Mouse (Mus musculus) thymus, adult 2 months (tissue): ENCODE measurements at regions not wholly inside any gene's neighbourhood (a gene's known extent, or its start where the extent isn't known, plus 50 kb on each side); places are given as distances from the start of the nearest gene placed in this dataset.

Source experiments
- DNase-seq: peaks from one replicate; pipeline ENCODE4 v3.0.0; 2021
- H3K27ac ChIP-seq: fragments of 200-500 bp; 2 replicates; pipeline ENCODE4 v1.5.1; 2012; ENCODE audit warnings: low read length, control low read depth; ENCODE audit not compliant: control insufficient read depth, insufficient read depth
- H3K27me3 ChIP-seq: fragments of 200-500 bp; 2 replicates; pipeline ENCODE4 v1.6.1; 2012; ENCODE audit warnings: mild to moderate bottlenecking, low read length, moderate library complexity, mixed read lengths; ENCODE audit not compliant: control insufficient read depth, insufficient read depth
- H3K36me3 ChIP-seq: fragments of 200-500 bp; 2 replicates; pipeline ENCODE4 v1.6.1; 2012; ENCODE audit warnings: mild to moderate bottlenecking, low read length, moderate library complexity; ENCODE audit not compliant: control insufficient read depth, insufficient read depth
- H3K4me1 ChIP-seq: fragments of 200-500 bp; replicated peaks from 2 replicates; pipeline ENCODE4 v1.6.1; 2012; ENCODE audit warnings: low read length; ENCODE audit not compliant: control insufficient read depth, insufficient read depth
- H3K4me3 ChIP-seq: fragments of 200-500 bp; 2 replicates; pipeline ENCODE4 v1.5.1; 2012; ENCODE audit warnings: mild to moderate bottlenecking, low read length, control low read depth, moderate library complexity; ENCODE audit not compliant: control insufficient read depth, insufficient read depth
- CTCF ChIP-seq: fragments of 200-500 bp; IDR thresholded peaks from 2 replicates; pipeline ENCODE4 v1.5.1; 2012; ENCODE audit warnings: mild to moderate bottlenecking, control low read depth, low read length, moderate library complexity, borderline replicate concordance; ENCODE audit not compliant: control insufficient read depth, poor library complexity, insufficient read depth; ENCODE audit errors: extremely low read depth
- POLR2A ChIP-seq: fragments of 200-500 bp; IDR thresholded peaks from 2 replicates; pipeline ENCODE4 v1.6.1; 2012; ENCODE audit warnings: mild to moderate bottlenecking, low read length, control low read depth, moderate library complexity; ENCODE audit not compliant: control insufficient read depth, poor library complexity, insufficient read depth; ENCODE audit errors: extremely low read depth
- WGBS: fragments of 180-500 bp; shearing (Covaris S2); methylation state at CpG from one replicate; pipeline ENCODE4 v1.1.7; 2018; 5-methylcytosine and 5-hydroxymethylcytosine counted together

DNA sequence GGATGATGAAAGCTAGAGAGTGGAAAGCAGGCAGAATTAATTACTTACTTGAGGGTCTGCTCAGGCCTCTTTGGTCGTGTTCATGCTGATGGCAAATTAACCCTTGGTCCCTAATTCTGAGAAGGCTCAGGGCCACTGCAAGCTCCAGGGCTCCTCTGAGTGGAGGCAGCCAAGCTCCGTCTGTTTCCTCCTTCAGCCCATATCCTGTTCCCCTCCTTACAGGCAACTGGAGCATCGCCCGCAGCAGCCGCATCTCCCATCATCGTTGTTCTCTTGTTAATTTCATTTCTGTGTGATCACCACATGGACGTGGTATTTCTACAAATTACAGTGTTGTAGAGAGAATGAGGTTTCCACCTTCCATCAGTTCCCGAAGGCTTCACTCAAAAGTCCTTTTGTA is 513.6 kb upstream of the Nox3 start:
- no peak overlapping the region for H3K4me3 ChIP-seq
- H3K27me3 ChIP-seq = no peaks in the 10 kb centered on the region
- WGBS = 49% methylated on average over 8 of the region's 8 CpGs
- no peak for TF ChIP-seq POLR2A
- TF ChIP-seq CTCF = no peak
- H3K27ac ChIP-seq = no peak overlapping the region
- no peak for DNase-seq
- no peaks in the 10 kb centered on the region for H3K36me3 ChIP-seq
- no peaks in the 10 kb centered on the region for H3K4me1 ChIP-seq

GRCm38 (mm10) chr17:4212586-4212985 is 516.5 kb upstream of the Nox3 start:
- Histone ChIP-seq H3K4me1 (no peaks in the 10 kb centered on the region), H3K27ac (no peak overlapping the region), H3K36me3 (no peaks in the 10 kb centered on the region), H3K27me3 (no peaks in the 10 kb centered on the region), H3K4me3 (no peak overlapping the region)
- no peak for TF ChIP-seq POLR2A
- no peak for TF ChIP-seq CTCF
- 74% methylated on average over 4 of the region's 4 CpGs for WGBS
- no peak for DNase-seq

DNA sequence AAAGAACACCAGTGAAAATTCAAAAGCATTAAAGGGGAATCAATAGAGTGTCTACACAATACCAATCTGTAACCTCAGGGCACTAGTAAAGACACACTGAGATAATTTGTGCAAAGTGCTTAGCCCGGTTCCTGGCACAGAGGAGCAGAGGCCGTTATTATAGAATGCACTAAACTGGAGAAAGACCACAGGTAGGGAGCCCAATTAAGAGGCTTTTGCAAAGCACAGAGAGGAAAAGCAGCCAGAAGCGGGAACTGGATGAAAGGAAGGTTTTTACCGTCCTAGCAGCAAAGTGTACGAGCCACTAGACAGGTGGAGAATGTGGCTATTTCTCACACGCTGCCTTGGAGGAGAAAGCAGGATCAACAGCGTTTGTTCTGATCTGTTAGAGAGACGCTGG is 518.9 kb upstream of the Nox3 start:
- DNase-seq = no peak
- Histone ChIP-seq H3K27me3 (no peaks in the 10 kb centered on the region), H3K4me1 (no peaks in the 10 kb centered on the region), H3K27ac (no peak overlapping the region), H3K4me3 (no peak overlapping the region), H3K36me3 (no peaks in the 10 kb centered on the region)
- TF ChIP-seq CTCF (no peak), POLR2A (no peak)
- 87% methylated on average over 8 of the region's 8 CpGs for WGBS

DNA sequence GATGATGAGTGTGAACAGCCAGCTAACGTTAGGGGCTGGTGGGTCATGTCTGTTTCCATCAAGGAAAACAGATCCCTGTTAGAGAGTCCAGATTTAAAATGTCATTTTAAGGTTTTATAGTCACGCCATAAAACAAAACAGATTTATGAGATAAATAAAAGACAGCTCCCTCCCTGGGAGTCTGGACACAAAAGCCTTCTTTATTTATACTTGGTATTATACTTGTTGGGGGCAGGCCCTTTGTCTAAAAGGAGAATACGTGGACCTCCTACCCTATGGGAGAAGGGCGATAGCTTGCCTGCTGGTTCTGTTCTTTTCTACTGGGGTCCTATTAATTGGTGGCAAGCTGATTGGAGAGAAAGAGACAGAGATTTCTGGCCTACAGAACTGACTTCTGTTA is 520.1 kb upstream of the Nox3 start:
- H3K27me3 ChIP-seq = no peaks in the 10 kb centered on the region
- no peak for TF ChIP-seq POLR2A
- TF ChIP-seq CTCF = no peak
- H3K4me3 ChIP-seq = no peak overlapping the region
- no peaks in the 10 kb centered on the region for H3K4me1 ChIP-seq
- H3K36me3 ChIP-seq = no peaks in the 10 kb centered on the region
- DNase-seq = no peak
- no peak overlapping the region for H3K27ac ChIP-seq
- 90% methylated on average over 4 of the region's 4 CpGs for WGBS

DNA sequence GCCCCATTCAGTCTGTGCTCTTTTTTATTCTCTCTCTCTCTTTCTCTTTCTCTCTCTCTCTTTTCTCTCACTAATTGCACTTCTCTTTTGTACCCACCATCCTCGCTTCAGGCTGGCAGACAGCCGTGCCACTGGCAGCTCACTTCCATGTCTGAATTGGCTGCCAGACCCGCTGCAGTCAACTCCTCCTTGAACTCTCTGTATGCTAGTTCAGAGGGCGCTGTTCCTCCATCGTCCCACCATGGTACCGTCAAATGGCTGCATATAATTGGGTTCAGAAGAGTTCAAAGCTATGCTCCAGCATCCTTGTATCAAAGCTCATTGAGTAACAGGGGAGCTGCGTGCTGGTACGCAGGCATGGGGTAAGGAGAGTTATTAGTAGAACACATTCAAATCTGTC is 520.7 kb upstream of the Nox3 start:
- no peak for TF ChIP-seq CTCF
- TF ChIP-seq POLR2A = no peak
- no peaks in the 10 kb centered on the region for H3K27me3 ChIP-seq
- WGBS = 93% methylated on average over 8 of the region's 8 CpGs
- no peaks in the 10 kb centered on the region for H3K36me3 ChIP-seq
- no peak overlapping the region for H3K27ac ChIP-seq
- no peaks in the 10 kb centered on the region for H3K4me1 ChIP-seq
- DNase-seq = no peak
- no peak overlapping the region for H3K4me3 ChIP-seq

GRCm38 (mm10) chr17:4220661-4221360 is 524.8 kb upstream of the Nox3 start:
- H3K36me3 ChIP-seq = no peaks in the 10 kb centered on the region
- no peak overlapping the region for H3K4me3 ChIP-seq
- H3K27me3 ChIP-seq = no peaks in the 10 kb centered on the region
- no peak overlapping the region for H3K27ac ChIP-seq
- no peaks in the 10 kb centered on the region for H3K4me1 ChIP-seq
- DNase-seq = no peak
- TF ChIP-seq POLR2A (no peak), CTCF (no peak)
- 93% methylated on average over 12 of the region's 12 CpGs for WGBS

- no peak for DNase-seq
- Histone ChIP-seq H3K4me1 (no peaks in the 10 kb centered on the region), H3K27ac (no peak overlapping the region), H3K27me3 (no peaks in the 10 kb centered on the region), H3K36me3 (no peaks in the 10 kb centered on the region), H3K4me3 (no peak overlapping the region)
- WGBS = 93% methylated on average over 10 of the region's 10 CpGs
- no peak for TF ChIP-seq CTCF
- no peak for TF ChIP-seq POLR2A
Observed at GRCm38 (mm10) chr17:4227889-4228288, 531.8 kb upstream of the Nox3 start.
